Mouse (Mus musculus) cerebral cortex, adult 2 months (tissue): Measurements from ENCODE around the gene Yipf2.

Experiments
- WGBS: fragments of 180-500 bp; shearing (Covaris S2); methylation state at CpG from one replicate; pipeline ENCODE4 v1.1.7; 2018; 5-methylcytosine and 5-hydroxymethylcytosine counted together

Gene Yipf2

GRCm38 (mm10) chr9:21594838-21595237 lies 2.2 kb upstream of the Yipf2 start:
- WGBS: 53% methylated on average over 2 of the region's 2 CpGs

GRCm38 (mm10) chr9:21594350-21594749 lies 1.7 kb upstream of the Yipf2 start:
- WGBS: 41% methylated on average over 8 of the region's 8 CpGs

- WGBS: under 1% methylated on average over 69 of the region's 69 CpGs
These were observed 594 bp upstream of the Yipf2 start for GRCm38 (mm10) chr9:21593122-21593721.

- WGBS: 14% methylated on average over 17 of the region's 17 CpGs
These were observed 561 bp downstream of the Yipf2 start for GRCm38 (mm10) chr9:21591831-21592702.

GRCm38 (mm10) chr9:21591127-21591830 lies 1.3 kb downstream of the Yipf2 start:
- 76% methylated on average over 6 of the region's 6 CpGs for WGBS

- 79% methylated on average over 5 of the region's 5 CpGs for WGBS
These were observed 3.1 kb downstream of the Yipf2 start for GRCm38 (mm10) chr9:21589538-21589937.

GRCm38 (mm10) chr9:21588350-21588749 lies 4.3 kb downstream of the Yipf2 start:
- 77% methylated on average over 8 of the region's 8 CpGs for WGBS

GRCm38 (mm10) chr9:21587678-21588349 lies 4.8 kb downstream of the Yipf2 start:
- WGBS: 72% methylated on average over 23 of the region's 23 CpGs

- WGBS: 97% methylated on average over 1 of the region's 1 CpGs
These were observed 7.2 kb downstream of the Yipf2 start for GRCm38 (mm10) chr9:21585401-21585800.

- WGBS: 40% methylated on average over 3 of the region's 3 CpGs
These were observed 14.4 kb downstream of the Yipf2 start for GRCm38 (mm10) chr9:21578226-21578625.

- 93% methylated on average over 1 of the region's 1 CpGs for WGBS
These were observed 16.3 kb downstream of the Yipf2 start for GRCm38 (mm10) chr9:21576286-21576685.

GRCm38 (mm10) chr9:21575253-21575652 lies 17.4 kb downstream of the Yipf2 start:
- 95% methylated on average over 10 of the region's 10 CpGs for WGBS

- WGBS: 91% methylated on average over 8 of the region's 8 CpGs
These were observed 18.4 kb downstream of the Yipf2 start for GRCm38 (mm10) chr9:21574012-21574801.

GRCm38 (mm10) chr9:21568657-21569255 lies 23.9 kb downstream of the Yipf2 start:
- WGBS: 88% methylated on average over 8 of the region's 8 CpGs

- WGBS: 81% methylated on average over 2 of the region's 2 CpGs
These were observed 25.6 kb downstream of the Yipf2 start for GRCm38 (mm10) chr9:21567051-21567450.

- WGBS: 64% methylated on average over 1 of the region's 1 CpGs
These were observed 26.1 kb downstream of the Yipf2 start for GRCm38 (mm10) chr9:21566538-21566937.

GRCm38 (mm10) chr9:21565004-21565586 lies 27.5 kb downstream of the Yipf2 start:
- 82% methylated on average over 4 of the region's 4 CpGs for WGBS

GRCm38 (mm10) chr9:21564420-21564819 lies 28.2 kb downstream of the Yipf2 start:
- WGBS: 100% methylated on average over 1 of the region's 1 CpGs

GRCm38 (mm10) chr9:21559151-21559550 lies 33.5 kb downstream of the Yipf2 start:
- 92% methylated on average over 3 of the region's 3 CpGs for WGBS

- WGBS: 74% methylated on average over 4 of the region's 4 CpGs
These were observed 34.3 kb downstream of the Yipf2 start for GRCm38 (mm10) chr9:21558366-21558765.
